Mouse (Mus musculus): Measurements from ENCODE around the gene Ceacam10.
A peak's percentile ranks its signal among the peaks of the same experiment; 100 is the strongest.

Gene Ceacam10

GRCm38 (mm10) chr7:24776918-24777317 is at the start of gene Ceacam10:
TSS of gene Ceacam10 (plus strand) at chr7:24777206.
- peak in 1 of 2 experiments; percentile 4 for DNase-seq

GRCm38 (mm10) chr7:24735970-24736670 is 40.9 kb upstream of the Ceacam10 start:
- DNase-seq: peak in 1 of 2 experiments; percentile 4

GRCm38 (mm10) chr7:24750695-24751094 is 26.3 kb upstream of the Ceacam10 start:
- DNase-seq: no peak

- no peak for DNase-seq
Measured at GRCm38 (mm10) chr7:24751610-24752009, 25.4 kb upstream of the Ceacam10 start.

- DNase-seq: no peak
Measured at GRCm38 (mm10) chr7:24753476-24753875, 23.5 kb upstream of the Ceacam10 start.

GRCm38 (mm10) chr7:24758520-24758919 is 18.5 kb upstream of the Ceacam10 start:
- DNase-seq: no peak

- no peak for DNase-seq
Measured at GRCm38 (mm10) chr7:24760211-24760610, 16.8 kb upstream of the Ceacam10 start, which contains the start of gene Cd177. TSS of gene Cd177 (minus strand) at chr7:24760311.

- no peak for DNase-seq
Measured at GRCm38 (mm10) chr7:24761161-24761560, 15.8 kb upstream of the Ceacam10 start.

GRCm38 (mm10) chr7:24762574-24762973 is 14.4 kb upstream of the Ceacam10 start:
- DNase-seq: no peak

GRCm38 (mm10) chr7:24771361-24771760 is 5.6 kb upstream of the Ceacam10 start:
- no peak for DNase-seq

GRCm38 (mm10) chr7:24773942-24774535 is 3.0 kb upstream of the Ceacam10 start:
- no peak for DNase-seq

GRCm38 (mm10) chr7:24776145-24776544 is 861 bp upstream of the Ceacam10 start:
- no peak for DNase-seq

- no peak for DNase-seq
Measured at GRCm38 (mm10) chr7:24797918-24798317, 20.9 kb downstream of the Ceacam10 start.

- DNase-seq: no peak
Measured at GRCm38 (mm10) chr7:24802149-24802767, 25.3 kb downstream of the Ceacam10 start.

GRCm38 (mm10) chr7:24804826-24805225 is 27.8 kb downstream of the Ceacam10 start:
- DNase-seq: no peak

GRCm38 (mm10) chr7:24809041-24809440 is 32.0 kb downstream of the Ceacam10 start:
- no peak for DNase-seq

GRCm38 (mm10) chr7:24817502-24817901 is 40.5 kb downstream of the Ceacam10 start:
- DNase-seq: peak; percentile 90 to 93

GRCm38 (mm10) chr7:24824452-24824851 is 47.4 kb downstream of the Ceacam10 start:
- no peak for DNase-seq

GRCm38 (mm10) chr7:24827181-24827580 is 50.2 kb downstream of the Ceacam10 start:
- DNase-seq: no peak

All from B cell, adult 2 months (primary cell).